Mouse (Mus musculus): ENCODE measurements around the gene Tbc1d1.

- TF ChIP-seq ZNF384 (IDR thresholded peaks at IDR 0.05; ENCODE audit: low read depth, low read length) (no peak), MAFK (IDR thresholded peaks at IDR 0.05; ENCODE audit: insufficient read depth, low read depth, low read length) (no peak), HCFC1 (IDR thresholded peaks at IDR 0.05; ENCODE audit: borderline replicate concordance, insufficient read depth, low read length) (no peak), ZC3H11A (IDR thresholded peaks at IDR 0.05; ENCODE audit: borderline replicate concordance, low read depth, low read length) (peak; percentile 52; the same call in 1 of the 2 replicates), CHD2 (IDR thresholded peaks at IDR 0.05; ENCODE audit: low read depth, low read length) (no peak)
Observed at GRCm38 (mm10) chr5:64238894-64239652, 83.0 kb downstream of the Tbc1d1 start.

Measured in ES-E14 (cell line).